Mouse (Mus musculus) olfactory bulb, adult 2 months (tissue): Measurements from ENCODE around the gene Htr5a.

Experiments
- CTCF ChIP-seq: fragments of 200-500 bp; IDR thresholded peaks from 2 replicates; pipeline ENCODE4 v1.5.1; 2012; ENCODE audit warnings: low read depth, mild to moderate bottlenecking, low read length, moderate library complexity; ENCODE audit not compliant: insufficient read depth
- POLR2A ChIP-seq: fragments of 200-500 bp; IDR thresholded peaks from 2 replicates; pipeline ENCODE4 v1.6.1; 2012; ENCODE audit warnings: mild to moderate bottlenecking, low read depth, low read length, moderate library complexity; ENCODE audit not compliant: insufficient read depth

GRCm38 (mm10) chr5:27899756-27900155 lies 57.8 kb downstream of the Htr5a start:
- TF ChIP-seq CTCF = no peak
- TF ChIP-seq POLR2A = no peak
